Mouse (Mus musculus): Measurements from ENCODE around the gene Cers2. TPM values are rescaled to one million over a fixed set of nuclear protein-coding genes. Genes with fewer than 3 reads are reported as not detected.

The Cers2 gene
- polyA plus RNA-seq, 1 experiment from 2014 or later, result 91.8 TPM

DNA sequence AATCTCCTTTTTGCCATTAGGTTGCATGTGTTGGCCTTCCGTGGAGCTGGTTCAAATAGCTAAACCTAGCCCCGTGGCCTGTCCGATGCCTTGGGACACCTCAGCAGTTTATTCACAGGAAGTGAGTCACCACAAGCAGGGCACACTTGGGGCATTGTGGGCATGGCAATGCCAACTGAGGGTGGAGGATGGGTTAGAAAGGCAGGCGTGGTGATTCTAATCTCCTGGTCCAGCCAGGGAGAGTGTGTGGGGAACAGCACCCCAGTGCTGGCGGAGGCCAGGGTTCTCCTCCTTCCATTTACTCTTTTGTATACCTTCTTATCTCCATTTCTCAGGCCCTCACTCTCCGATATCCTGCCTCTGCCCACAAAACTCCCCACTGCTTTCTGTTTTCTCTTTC, 2.0 kb upstream of the Cers2 start:
- Histone ChIP-seq H3K27me3 (no peaks in the 10 kb centered on the region), H3K4me3 (no peak overlapping the region), H3K9ac (no peak overlapping the region), H3K4me2 (no peak overlapping the region), H3K36me3 (no peaks in the 10 kb centered on the region), H3K4me1 (replicated peaks) (peaks cover 28% of the 10 kb centered on the region), H3K9me3 (no peaks in the 10 kb centered on the region), H3K27ac (no peak overlapping the region)
- ATAC-seq (ENCODE audit: low FRiP score), result no peak
- 88% methylated on average over 6 of the region's 6 CpGs for WGBS

DNA sequence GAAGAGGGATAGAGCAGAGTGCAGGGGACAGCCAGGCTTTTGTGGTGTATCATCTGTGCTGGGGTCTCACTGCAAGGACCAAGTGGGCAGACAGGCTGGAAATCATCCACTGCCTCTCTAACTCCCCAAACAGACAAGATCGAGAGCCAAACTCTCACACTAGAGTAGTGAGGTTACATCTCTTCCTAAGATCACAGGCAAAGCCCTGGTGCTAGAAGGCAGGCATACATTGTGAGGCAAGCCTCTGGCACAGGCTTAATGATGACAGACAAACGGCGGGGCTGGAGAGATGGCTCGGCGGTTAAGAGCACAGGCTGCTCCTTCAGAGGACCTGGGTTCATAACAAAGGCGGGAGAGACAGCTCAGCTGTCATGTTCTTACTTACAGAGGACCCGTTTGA, 1.1 kb upstream of the Cers2 start:
- Histone ChIP-seq H3K9ac (0 out of 2 replicates have a peak overlapping the region, but pooled peaks have one; percentile 15), H3K4me3 (no peak overlapping the region), H3K9me3 (no peaks in the 10 kb centered on the region), H3K4me1 (replicated peaks) (peaks cover 34% of the 10 kb centered on the region), H3K27me3 (no peaks in the 10 kb centered on the region), H3K4me2 (no peak overlapping the region), H3K36me3 (no peaks in the 10 kb centered on the region), H3K27ac (no peak overlapping the region)
- ATAC-seq (ENCODE audit: low FRiP score), result no peak
- 44% methylated on average over 7 of the region's 7 CpGs for WGBS

DNA sequence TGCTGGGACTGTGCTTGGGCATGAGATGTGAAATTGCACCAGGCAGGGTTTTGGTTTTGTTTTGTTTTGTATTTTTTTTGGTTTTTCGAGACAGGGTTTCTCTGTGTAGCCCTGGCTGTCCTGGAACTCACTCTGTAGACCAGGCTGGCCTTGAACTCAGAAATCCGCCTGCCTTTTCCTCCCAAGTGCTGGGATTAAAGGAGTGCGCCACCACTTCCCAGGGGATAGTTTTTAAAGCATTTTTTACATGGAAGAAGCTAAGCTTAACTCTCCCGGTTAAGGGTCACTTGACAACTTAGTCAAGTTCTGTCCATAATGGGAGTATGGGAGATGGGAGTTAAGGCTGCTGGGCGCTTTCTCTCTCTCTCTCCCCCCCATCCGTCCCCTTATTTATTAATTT, 516 bp upstream of the Cers2 start:
- H3K27ac ChIP-seq, result peak overlapping the region; percentile 93; the same call in 1 of the 2 replicates
- 58% methylated on average over 6 of the region's 6 CpGs for WGBS

DNA sequence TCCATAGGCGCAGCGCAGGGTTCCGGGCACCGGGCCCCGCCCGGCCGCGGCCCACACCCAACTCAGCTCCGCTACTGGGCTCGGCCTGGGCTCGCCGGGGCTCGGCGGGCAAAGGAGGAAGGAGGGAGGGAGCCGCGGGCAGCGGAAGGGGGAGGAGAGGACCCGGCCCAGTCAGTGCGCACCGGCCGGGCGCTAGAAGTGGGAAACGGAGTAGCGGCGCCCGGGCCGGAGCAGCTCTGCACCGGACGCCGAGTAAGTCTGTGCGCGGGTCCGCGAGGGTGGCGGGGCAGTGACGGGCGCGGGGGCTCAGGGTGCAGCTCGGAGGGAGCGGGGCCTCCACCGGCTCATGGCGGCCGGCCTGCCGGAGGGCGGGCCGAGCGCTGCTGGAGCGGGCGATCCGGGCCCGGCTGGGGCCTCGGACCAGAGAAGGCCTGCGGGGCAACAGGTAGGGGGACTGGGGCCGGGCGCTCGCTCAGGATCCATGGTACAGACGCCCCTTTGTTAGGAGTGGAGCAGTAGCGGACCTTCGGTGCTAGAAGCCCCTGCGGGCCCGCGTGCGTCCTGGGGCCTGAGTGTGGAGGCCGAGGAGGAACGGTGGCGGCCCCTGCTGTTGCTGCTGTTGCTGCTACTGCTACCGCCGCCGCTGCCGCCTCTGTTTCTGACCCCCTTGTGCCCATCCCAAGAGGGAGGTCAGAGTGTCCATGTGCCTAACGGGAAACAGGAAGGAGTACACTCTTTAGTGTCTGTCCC, 678 bp downstream of the Cers2 start:
- Histone ChIP-seq H3K4me3 (peak overlapping the region; percentile 86), H3K9ac (peak overlapping the region; percentile 97), H3K4me1 (replicated peaks) (peaks cover 42% of the 10 kb centered on the region), H3K9me3 (no peaks in the 10 kb centered on the region), H3K27me3 (no peaks in the 10 kb centered on the region), H3K27ac (peak overlapping the region; percentile 93), H3K4me2 (peak overlapping the region; percentile 79), H3K36me3 (peaks cover 3% of the 10 kb centered on the region)
- ATAC-seq (ENCODE audit: low FRiP score), result peak; percentile 92
- WGBS, result under 1% methylated on average over 62 of the region's 71 CpGs

More for the DNA sequence above, 516 bp upstream of the Cers2 start:
- Histone ChIP-seq H3K36me3 (no peaks in the 10 kb centered on the region), H3K4me1 (replicated peaks) (peaks cover 40% of the 10 kb centered on the region), H3K27me3 (no peaks in the 10 kb centered on the region), H3K4me2 (peak overlapping the region; percentile 79), H3K4me3 (peak overlapping the region; percentile 86; the same call in 1 of the 2 replicates), H3K9ac (peak overlapping the region; percentile 97; the same call in 1 of the 2 replicates), H3K9me3 (no peaks in the 10 kb centered on the region)
- ATAC-seq (ENCODE audit: low FRiP score), result no peak

DNA sequence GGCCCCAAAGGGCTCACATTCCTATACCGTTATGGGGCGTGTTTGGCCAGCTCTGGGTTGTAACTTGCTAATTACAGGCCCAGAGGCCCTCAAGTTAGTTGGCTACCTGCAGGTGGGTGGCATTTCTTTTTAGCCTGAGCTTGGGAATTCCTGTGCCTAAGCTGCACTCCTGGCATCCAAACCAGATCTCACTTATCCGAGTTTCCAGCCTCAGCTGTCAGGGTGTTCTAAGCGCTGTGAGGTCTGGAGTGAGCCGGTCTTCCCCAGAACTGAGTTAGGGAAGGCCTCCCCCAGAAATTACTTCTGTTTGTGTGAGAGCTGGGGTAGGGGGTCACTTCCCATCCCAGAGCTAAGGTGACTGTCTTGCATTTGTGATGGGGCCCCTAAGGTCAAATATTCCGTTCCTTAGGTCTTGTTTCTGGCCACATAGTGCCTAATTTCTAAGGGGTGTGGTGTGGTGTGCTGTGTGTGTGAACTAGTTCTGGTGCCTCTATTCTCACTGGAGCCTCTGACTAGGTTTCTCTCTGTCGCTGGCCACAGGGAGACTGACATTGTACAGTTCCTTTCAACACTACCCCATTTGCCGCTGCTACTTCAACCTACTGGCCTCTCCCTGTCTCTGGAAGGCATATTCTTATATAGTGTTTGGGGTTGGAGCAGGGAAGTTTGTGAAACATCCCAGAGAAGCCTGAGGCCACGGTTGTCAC, 1.4 kb downstream of the Cers2 start:
- Histone ChIP-seq H3K27me3 (no peaks in the 10 kb centered on the region), H3K9ac (peak overlapping the region; percentile 97), H3K4me3 (peak overlapping the region; percentile 86), H3K36me3 (peaks cover 10% of the 10 kb centered on the region), H3K9me3 (no peaks in the 10 kb centered on the region), H3K4me2 (peak overlapping the region; percentile 79), H3K27ac (peak overlapping the region; percentile 93), H3K4me1 (replicated peaks) (peaks cover 42% of the 10 kb centered on the region)
- 19% methylated on average over 9 of the region's 9 CpGs for WGBS
- no peak for ATAC-seq (ENCODE audit: low FRiP score)

DNA sequence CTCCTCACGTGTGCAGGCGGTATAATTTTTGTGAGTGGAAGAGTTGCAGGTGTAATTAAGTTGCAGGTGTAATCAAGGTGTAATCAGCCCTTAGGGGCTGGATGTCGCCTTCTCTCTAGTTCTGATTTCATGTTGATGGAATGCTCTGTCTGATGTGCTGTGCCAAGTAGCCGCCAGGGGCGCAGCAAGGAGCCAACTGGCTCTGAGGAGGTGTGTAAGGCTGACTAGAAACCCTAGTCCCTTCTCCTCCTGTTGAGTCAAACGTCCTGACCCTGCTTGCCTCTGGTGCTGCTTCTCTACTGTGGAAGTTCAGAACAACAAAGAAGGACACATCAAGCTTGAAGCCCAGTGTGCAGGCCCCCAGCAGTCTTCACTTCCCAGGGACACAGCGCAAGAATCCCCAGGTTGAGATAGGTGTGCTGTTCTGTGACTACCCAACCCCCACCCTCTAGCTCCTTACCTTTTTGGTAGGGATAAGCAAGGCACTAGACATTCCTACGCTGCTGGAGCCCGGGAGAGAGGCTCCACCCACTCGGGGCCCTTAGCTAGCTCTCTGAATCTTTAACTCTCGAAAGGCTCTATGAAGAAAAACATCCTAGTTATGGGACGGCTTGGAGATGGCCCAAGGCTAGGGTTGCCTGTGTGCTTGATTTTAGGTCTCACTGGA, 3.0 kb downstream of the Cers2 start:
- H3K4me2 ChIP-seq, result peak overlapping the region; percentile 2; the same call in 1 of the 2 replicates
- ATAC-seq (ENCODE audit: low FRiP score), result no peak
- H3K4me1 ChIP-seq (replicated peaks), result peaks cover 42% of the 10 kb centered on the region
- H3K9me3 ChIP-seq, result no peaks in the 10 kb centered on the region
- 0 out of 2 replicates have a peak overlapping the region, but pooled peaks have one; percentile 14 for H3K27ac ChIP-seq
- peak overlapping the region; percentile 20; the same call in 1 of the 2 replicates for H3K9ac ChIP-seq
- peaks cover 26% of the 10 kb centered on the region for H3K36me3 ChIP-seq
- H3K4me3 ChIP-seq, result 0 out of 2 replicates have a peak overlapping the region, but pooled peaks have one; percentile 1
- H3K27me3 ChIP-seq, result no peaks in the 10 kb centered on the region
- 23% methylated on average over 12 of the region's 12 CpGs for WGBS

DNA sequence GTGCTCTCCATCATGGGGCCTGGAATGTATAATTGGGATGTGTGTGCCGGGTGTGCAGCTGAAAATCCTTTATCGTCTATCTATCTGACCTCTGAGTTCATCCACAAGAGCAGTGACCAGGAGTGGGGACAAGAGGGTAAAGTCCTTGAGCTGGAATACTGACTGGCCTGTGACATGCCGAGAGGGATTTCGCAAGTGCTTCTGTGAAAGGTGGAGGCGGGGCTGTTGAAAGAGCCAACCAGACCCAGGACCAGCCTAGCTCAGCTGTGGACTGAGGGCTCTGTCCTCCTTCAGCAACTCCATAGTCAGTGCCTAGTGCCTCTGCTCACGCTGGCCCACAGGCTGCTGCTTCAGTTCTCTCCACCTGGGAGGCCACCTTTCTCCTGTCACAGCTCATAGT, 4.0 kb downstream of the Cers2 start:
- Histone ChIP-seq H3K9me3 (no peaks in the 10 kb centered on the region), H3K9ac (peak overlapping the region; percentile 29; the same call in 1 of the 2 replicates), H3K36me3 (peaks cover 36% of the 10 kb centered on the region), H3K4me1 (replicated peaks) (peaks cover 42% of the 10 kb centered on the region), H3K4me2 (no peak overlapping the region), H3K27ac (no peak overlapping the region), H3K27me3 (no peaks in the 10 kb centered on the region), H3K4me3 (no peak overlapping the region)
- WGBS, result 51% methylated on average over 6 of the region's 6 CpGs
- no peak for ATAC-seq (ENCODE audit: low FRiP score)

DNA sequence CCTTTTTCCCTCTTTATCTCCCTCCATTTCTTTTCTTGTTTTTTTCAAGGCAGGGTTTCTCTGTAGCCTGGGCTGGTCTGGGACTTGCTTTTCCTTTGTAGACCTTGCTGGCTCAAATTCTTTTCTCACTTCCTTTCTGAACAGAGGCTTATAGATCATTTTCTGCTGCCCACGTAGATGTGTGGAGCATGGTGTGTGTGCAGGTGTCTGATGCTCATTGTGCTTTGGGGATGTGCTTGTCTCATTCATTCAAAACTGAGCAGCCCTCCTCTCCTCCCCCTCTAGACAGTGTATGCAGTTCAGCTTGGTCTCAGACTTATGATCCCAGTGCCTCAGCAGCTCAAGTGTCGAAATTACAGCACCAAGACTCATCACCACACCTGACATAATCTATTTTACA, 4.5 kb downstream of the Cers2 start:
- Histone ChIP-seq H3K4me2 (no peak overlapping the region), H3K9ac (peak overlapping the region; percentile 29; the same call in 1 of the 2 replicates), H3K9me3 (no peaks in the 10 kb centered on the region), H3K36me3 (peaks cover 42% of the 10 kb centered on the region), H3K27ac (no peak overlapping the region), H3K27me3 (no peaks in the 10 kb centered on the region), H3K4me3 (no peak overlapping the region), H3K4me1 (replicated peaks) (peaks cover 42% of the 10 kb centered on the region)
- 76% methylated on average over 2 of the region's 2 CpGs for WGBS
- no peak for ATAC-seq (ENCODE audit: low FRiP score)

DNA sequence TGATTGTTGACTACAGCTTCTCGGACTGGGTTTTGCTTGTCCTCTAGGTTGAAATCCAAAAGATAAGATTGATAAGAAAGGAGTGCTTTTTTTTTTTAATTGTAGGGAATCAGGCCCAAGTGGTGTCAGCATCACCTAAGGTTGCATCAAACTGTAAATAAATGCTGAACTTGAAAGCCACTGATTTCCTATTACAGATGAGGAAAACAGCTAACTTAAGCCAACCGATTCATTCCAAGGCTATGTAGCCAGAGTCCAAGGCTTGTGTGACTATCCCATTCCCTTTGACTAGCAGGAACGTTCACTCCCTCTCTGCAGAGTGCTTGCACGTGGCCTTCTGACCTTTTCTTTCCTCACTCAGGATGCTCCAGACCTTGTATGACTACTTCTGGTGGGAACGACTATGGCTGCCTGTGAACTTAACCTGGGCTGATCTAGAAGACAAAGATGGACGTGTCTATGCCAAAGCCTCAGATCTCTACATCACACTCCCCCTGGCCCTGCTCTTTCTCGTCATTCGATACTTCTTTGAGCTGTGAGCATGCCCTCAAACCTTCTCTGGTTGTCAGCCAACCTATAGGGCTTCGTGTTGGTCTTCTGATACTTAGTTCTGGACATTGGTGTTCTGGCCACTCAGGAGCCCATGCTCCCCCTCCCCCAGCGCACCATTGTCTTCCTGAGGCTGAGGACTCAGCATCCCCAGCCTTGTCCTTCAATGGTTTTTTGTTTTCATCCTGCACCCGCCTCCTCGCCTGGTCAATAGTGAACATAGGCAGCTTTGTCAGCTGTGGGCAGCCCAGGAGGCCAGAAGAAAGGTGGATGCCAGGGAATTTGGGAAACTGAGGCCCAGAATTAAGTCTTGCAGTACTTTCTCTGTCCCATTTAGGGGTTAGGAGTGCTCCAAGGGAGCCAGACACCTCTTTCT, 5.4 kb downstream of the Cers2 start:
- Histone ChIP-seq H3K36me3 (peaks cover 50% of the 10 kb centered on the region), H3K9me3 (no peaks in the 10 kb centered on the region), H3K4me2 (no peak overlapping the region), H3K4me3 (no peak overlapping the region), H3K4me1 (replicated peaks) (peaks cover 34% of the 10 kb centered on the region), H3K9ac (no peak overlapping the region), H3K27ac (no peak overlapping the region), H3K27me3 (no peaks in the 10 kb centered on the region)
- WGBS, result 74% methylated on average over 12 of the region's 12 CpGs
- no peak for ATAC-seq (ENCODE audit: low FRiP score)

DNA sequence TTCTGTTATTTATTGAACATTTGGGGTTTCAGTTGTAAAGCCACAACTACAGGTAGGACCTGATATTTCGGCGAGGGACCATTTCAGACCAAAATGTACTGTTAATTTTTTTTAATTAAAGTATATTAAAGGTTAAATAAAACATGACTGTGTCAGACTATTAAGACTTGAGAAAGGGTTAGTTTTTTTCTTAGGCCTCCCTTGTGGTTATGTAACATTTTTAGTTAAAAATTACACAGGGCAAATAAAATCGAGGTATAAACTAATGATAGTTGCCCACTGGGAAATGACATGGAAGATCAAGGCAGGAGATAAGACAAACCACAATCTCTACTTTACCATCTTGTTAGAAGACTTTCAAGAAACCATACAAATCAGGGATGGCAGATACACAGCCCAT, 8.8 kb downstream of the Cers2 start:
- peaks cover 9% of the 10 kb centered on the region for H3K4me1 ChIP-seq (replicated peaks)
- no peak overlapping the region for H3K9ac ChIP-seq
- H3K27me3 ChIP-seq, result no peaks in the 10 kb centered on the region
- no peak for ATAC-seq (ENCODE audit: low FRiP score)
- no peak overlapping the region for H3K4me3 ChIP-seq
- H3K27ac ChIP-seq, result no peak overlapping the region
- WGBS, result 93% methylated on average over 3 of the region's 3 CpGs
- H3K9me3 ChIP-seq, result no peaks in the 10 kb centered on the region
- no peak overlapping the region for H3K4me2 ChIP-seq
- H3K36me3 ChIP-seq, result peaks cover 84% of the 10 kb centered on the region

DNA sequence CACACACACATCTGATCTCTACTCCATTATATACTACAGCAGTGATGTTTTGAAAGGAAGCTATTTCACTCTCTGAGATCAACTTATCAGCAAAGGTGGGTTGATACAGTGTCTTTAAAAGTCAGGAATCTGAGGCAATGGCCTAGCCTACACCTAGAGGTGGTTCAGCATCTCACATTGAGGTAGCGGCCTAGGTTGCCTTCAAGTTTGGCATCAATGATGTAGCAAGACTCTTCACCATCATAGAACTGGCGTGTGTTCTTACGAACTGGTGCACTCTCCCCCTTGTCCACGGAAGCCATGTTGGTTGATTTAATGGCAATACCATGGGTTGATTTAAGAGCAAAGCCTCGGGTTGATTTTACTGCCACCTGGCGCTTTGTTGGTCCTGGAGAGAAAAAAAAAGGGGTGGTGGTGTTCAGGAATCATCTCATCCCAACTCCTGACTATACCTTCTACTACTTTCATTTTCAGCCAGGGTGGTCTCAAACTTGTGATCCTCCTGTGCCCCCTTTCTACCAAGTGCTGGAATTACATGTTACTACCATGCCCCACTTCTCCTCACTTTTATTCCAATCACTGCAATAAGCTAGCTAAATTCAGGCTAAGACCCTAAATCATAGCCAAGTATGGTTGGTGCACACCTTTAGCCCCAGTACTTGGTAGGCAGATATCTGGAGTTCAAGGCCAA, 10.0 kb downstream of the Cers2 start:
- no peak overlapping the region for H3K27ac ChIP-seq
- no peak overlapping the region for H3K9ac ChIP-seq
- H3K27me3 ChIP-seq, result no peaks in the 10 kb centered on the region
- no peak for ATAC-seq (ENCODE audit: low FRiP score)
- peaks cover 95% of the 10 kb centered on the region for H3K36me3 ChIP-seq
- no peaks in the 10 kb centered on the region for H3K4me1 ChIP-seq (replicated peaks)
- WGBS, result 95% methylated on average over 6 of the region's 6 CpGs
- no peaks in the 10 kb centered on the region for H3K9me3 ChIP-seq
- no peak overlapping the region for H3K4me2 ChIP-seq
- H3K4me3 ChIP-seq, result no peak overlapping the region

Measured in hindbrain, embryonic 13.5 days (tissue).